Mouse (Mus musculus) ovary, adult 18-20 months (tissue): ENCODE data around the gene Gm4305.
"Not testable (repeated sequence)": the region's sequence is repeated elsewhere in the genome, so short reads cannot be mapped to it uniquely, and the experiment has no call there.

Experiments
- DNase-seq: peaks from one replicate; pipeline ENCODE4 v3.0.0; 2022; ENCODE audit warnings: low spot score, mixed read lengths

The Gm4305 gene

GRCm38 (mm10) chr10:100350793-100351192 is at the start of gene Gm4305:
Gene Gm4305, plus strand, starts transcription at chr10:100351093.
- not testable (repeated sequence) for DNase-seq

- not testable (repeated sequence) for DNase-seq
Measured at GRCm38 (mm10) chr10:100335376-100335775, 15.5 kb upstream of the Gm4305 start, which contains the start of gene Gm4301. Gene Gm4301, plus strand, starts transcription at chr10:100335676.

- not testable (repeated sequence) for DNase-seq
Measured at GRCm38 (mm10) chr10:100340536-100340935, 10.4 kb upstream of the Gm4305 start, which contains the start of gene Gm4302. Gene Gm4302, plus strand, starts transcription at chr10:100340836.

- DNase-seq, result not testable (repeated sequence)
Measured at GRCm38 (mm10) chr10:100345672-100346071, 5.2 kb upstream of the Gm4305 start, which contains the start of gene Gm4303. Gene Gm4303, plus strand, starts transcription at chr10:100345972.

GRCm38 (mm10) chr10:100356841-100357240 is 5.9 kb downstream of the Gm4305 start:
- DNase-seq, result peak; percentile 16

- not testable (repeated sequence) for DNase-seq
Measured at GRCm38 (mm10) chr10:100361038-100361437, 10.1 kb downstream of the Gm4305 start, which contains the start of gene Gm4307. Gene Gm4307, plus strand, starts transcription at chr10:100361338.

- not testable (repeated sequence) for DNase-seq
Measured at GRCm38 (mm10) chr10:100382460-100382859, 31.6 kb downstream of the Gm4305 start, which contains the start of gene Gm4312. Gene Gm4312, minus strand, starts transcription at chr10:100382560.
